Mouse (Mus musculus) neural tube, embryonic 12.5 days (tissue): ENCODE data around the gene Map3k5. TPM values are rescaled to one million over a fixed set of nuclear protein-coding genes. Genes with fewer than 3 reads are reported as not detected.

Experiments used
- ATAC-seq: fragments of 200-750 bp; cut with Nextera tagmentation; 2 replicates; pipeline ENCODE4 v1.8.0; 2017; ENCODE audit warnings: low read depth, mild to moderate bottlenecking, moderate TSS enrichment, moderate library complexity; ENCODE audit not compliant: low FRiP score
- H3K27ac ChIP-seq: fragments of 300-500 bp; sonication (generic); 2 replicates; pipeline ENCODE4 v1.5.1; 2016
- H3K27me3 ChIP-seq: fragments of 300-500 bp; sonication (generic); replicated peaks from 2 replicates; pipeline ENCODE4 v1.6.1; 2016; ENCODE audit warnings: mild to moderate bottlenecking
- H3K36me3 ChIP-seq: fragments of 300-500 bp; sonication (generic); 2 replicates; pipeline ENCODE4 v1.6.1; 2016; ENCODE audit warnings: mild to moderate bottlenecking
- H3K4me1 ChIP-seq: fragments of 300-500 bp; sonication (generic); 2 replicates; pipeline ENCODE4 v1.6.1; 2016
- H3K4me2 ChIP-seq: fragments of 300-500 bp; sonication (generic); replicated peaks from 2 replicates; pipeline ENCODE4 v1.6.1; 2016; ENCODE audit warnings: mild to moderate bottlenecking
- H3K4me3 ChIP-seq: fragments of 300-500 bp; sonication (generic); 2 replicates; pipeline ENCODE4 v1.5.1; 2016
- H3K9ac ChIP-seq: fragments of 300-500 bp; sonication (generic); 2 replicates; pipeline ENCODE4 v1.6.1; 2016; ENCODE audit warnings: mild to moderate bottlenecking
- H3K9me3 ChIP-seq: fragments of 300-500 bp; sonication (generic); 2 replicates; pipeline ENCODE4 v1.6.1; 2016; ENCODE audit warnings: mild to moderate bottlenecking
- WGBS: fragments of 180-500 bp; shearing (Covaris S2); methylation state at CpG from one replicate; pipeline ENCODE4 v1.1.7; 2016; 5-methylcytosine and 5-hydroxymethylcytosine counted together
- polyA plus RNA-seq: library from polyadenylated mRNA; unstranded; fragments of >200 nt; fragmentation: Nextera tagmentation; extraction: Ambion mirVana; gene quantifications from 2 replicates; pipeline ENCODE4 v1.2.1, GENCODE M21; 2016

Map3k5 gene
- polyA plus RNA-seq, 1 experiment from 2014 or later = 1.1 TPM

- no peak overlapping the region for H3K4me2 ChIP-seq
- no peaks in the 10 kb centered on the region; the same call in 1 of the 2 replicates for H3K27me3 ChIP-seq
- WGBS = 54% methylated on average over 11 of the region's 11 CpGs
- H3K36me3 ChIP-seq = no peaks in the 10 kb centered on the region
- H3K9ac ChIP-seq = no peak overlapping the region
- no peak for ATAC-seq
- no peaks in the 10 kb centered on the region for H3K9me3 ChIP-seq
- H3K4me3 ChIP-seq = no peak overlapping the region
- no peaks in the 10 kb centered on the region for H3K4me1 ChIP-seq
- no peak overlapping the region for H3K27ac ChIP-seq
These were observed 247.6 kb downstream of the Map3k5 start for GRCm38 (mm10) chr10:20181680-20182399.

- no peak overlapping the region for H3K4me2 ChIP-seq
- H3K27me3 ChIP-seq = no peaks in the 10 kb centered on the region; the same call in 1 of the 2 replicates
- H3K9me3 ChIP-seq = no peaks in the 10 kb centered on the region
- no peak overlapping the region for H3K4me3 ChIP-seq
- H3K36me3 ChIP-seq = no peaks in the 10 kb centered on the region
- ATAC-seq = no peak
- H3K9ac ChIP-seq = no peak overlapping the region
- H3K27ac ChIP-seq = no peak overlapping the region
- H3K4me1 ChIP-seq = no peaks in the 10 kb centered on the region
- WGBS = 86% methylated on average over 4 of the region's 4 CpGs
These were observed 250.1 kb downstream of the Map3k5 start for GRCm38 (mm10) chr10:20184326-20184725.

GRCm38 (mm10) chr10:20185264-20185663 is 251.0 kb downstream of the Map3k5 start:
- no peak overlapping the region for H3K4me3 ChIP-seq
- WGBS = 89% methylated on average over 4 of the region's 4 CpGs
- no peak overlapping the region for H3K9ac ChIP-seq
- H3K4me2 ChIP-seq = no peak overlapping the region
- H3K36me3 ChIP-seq = no peaks in the 10 kb centered on the region
- no peaks in the 10 kb centered on the region for H3K4me1 ChIP-seq
- H3K27me3 ChIP-seq = no peaks in the 10 kb centered on the region
- no peak for ATAC-seq
- H3K27ac ChIP-seq = no peak overlapping the region
- no peaks in the 10 kb centered on the region for H3K9me3 ChIP-seq

- no peak overlapping the region for H3K4me2 ChIP-seq
- no peak overlapping the region for H3K4me3 ChIP-seq
- H3K36me3 ChIP-seq = no peaks in the 10 kb centered on the region
- H3K9ac ChIP-seq = no peak overlapping the region
- no peaks in the 10 kb centered on the region for H3K9me3 ChIP-seq
- H3K4me1 ChIP-seq = no peaks in the 10 kb centered on the region
- ATAC-seq = no peak
- 99% methylated on average over 2 of the region's 2 CpGs for WGBS
- no peak overlapping the region for H3K27ac ChIP-seq
- H3K27me3 ChIP-seq = no peaks in the 10 kb centered on the region
These were observed 251.5 kb downstream of the Map3k5 start for GRCm38 (mm10) chr10:20185806-20186205.

GRCm38 (mm10) chr10:20186800-20187273 is 252.6 kb downstream of the Map3k5 start:
- H3K36me3 ChIP-seq = no peaks in the 10 kb centered on the region
- H3K9me3 ChIP-seq = no peaks in the 10 kb centered on the region
- no peaks in the 10 kb centered on the region for H3K4me1 ChIP-seq
- no peak for ATAC-seq
- WGBS = 79% methylated on average over 5 of the region's 5 CpGs
- no peak overlapping the region for H3K4me3 ChIP-seq
- H3K4me2 ChIP-seq = no peak overlapping the region
- no peak overlapping the region for H3K27ac ChIP-seq
- no peak overlapping the region for H3K9ac ChIP-seq
- H3K27me3 ChIP-seq = no peaks in the 10 kb centered on the region

DNA sequence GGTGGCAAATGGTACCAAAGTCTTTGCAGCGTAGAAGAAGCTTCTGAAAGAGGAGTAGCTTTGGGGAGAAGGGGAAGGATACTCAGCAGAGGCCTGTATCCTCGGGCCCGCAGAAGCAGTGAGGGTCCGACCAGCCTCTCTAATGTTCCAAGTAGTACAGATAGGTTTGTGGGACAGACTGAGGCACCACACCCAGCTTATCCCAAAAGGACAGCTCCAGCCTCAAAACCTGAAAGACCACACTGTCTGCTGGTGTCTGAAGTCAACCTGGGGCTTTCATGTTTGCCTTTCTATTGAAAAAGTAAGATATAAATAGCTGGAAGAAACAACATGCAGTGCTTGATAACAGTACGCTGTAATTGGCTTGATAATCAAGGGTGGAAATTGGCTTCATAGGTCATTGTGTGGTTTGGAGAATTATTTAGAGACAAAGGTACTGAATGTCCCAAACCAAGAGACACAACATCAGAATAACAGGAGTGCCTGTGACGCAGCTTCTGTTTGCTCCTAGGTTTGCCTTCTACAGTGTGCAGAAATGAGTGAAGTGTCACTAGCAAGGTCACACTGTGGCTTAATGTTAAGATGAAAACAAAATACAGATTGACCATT is 256.0 kb downstream of the Map3k5 start:
- Histone ChIP-seq H3K9me3 (no peaks in the 10 kb centered on the region), H3K27ac (no peak overlapping the region), H3K36me3 (no peaks in the 10 kb centered on the region), H3K4me3 (no peak overlapping the region), H3K27me3 (no peaks in the 10 kb centered on the region), H3K4me2 (no peak overlapping the region), H3K9ac (no peak overlapping the region), H3K4me1 (peaks cover 2% of the 10 kb centered on the region; the same call in 1 of the 2 replicates)
- 94% methylated on average over 6 of the region's 6 CpGs for WGBS
- ATAC-seq = no peak

Other genes with a start within 250 kb of the Map3k5 start
- gene Il20ra, start 221.9 kb upstream of the Map3k5 start, polyA plus RNA-seq = not detected in 2 replicates
- gene Slc35d3, start 83.0 kb upstream of the Map3k5 start, polyA plus RNA-seq = 0.87 and 0.95 TPM in 2 replicates
- gene Pex7, start 26.8 kb upstream of the Map3k5 start, polyA plus RNA-seq = 24.8 and 26.4 TPM in 2 replicates
- gene Map7, start 214.0 kb downstream of the Map3k5 start, polyA plus RNA-seq = 7.8 and 9.3 TPM in 2 replicates